Mouse (Mus musculus) G1E (cell line): Measurements from ENCODE around the gene Map3k15.

Experiments used
- CTCF ChIP-seq: IDR thresholded peaks from 2 replicates; pipeline ENCODE4 v1.5.1; 2012; ENCODE audit warnings: low read depth, low read length, inconsistent platforms, mixed read lengths
- GATA1 ChIP-seq: IDR thresholded peaks from 2 replicates; pipeline ENCODE4 v1.6.1; 2012; ENCODE audit warnings: borderline replicate concordance, low read length, inconsistent platforms, mixed read lengths
- POLR2AphosphoS5 ChIP-seq: IDR thresholded peaks from 2 replicates; pipeline ENCODE4 v1.6.1; 2012; ENCODE audit warnings: low read depth, low read length, inconsistent platforms; ENCODE audit not compliant: insufficient replicate concordance
- TAL1 ChIP-seq: conservative IDR thresholded peaks from 2 replicates; pipeline ENCODE4 v1.6.1; 2012; ENCODE audit warnings: low read depth, low read length, inconsistent platforms, mixed read lengths

- TF ChIP-seq CTCF (no peak), TAL1 (no peak), GATA1 (no peak), POLR2AphosphoS5 (no peak)
These were observed 160.6 kb downstream of the Map3k15 start for GRCm38 (mm10) chrX:160148859-160149258.
